Mouse (Mus musculus): ENCODE results near the gene Eif2b3. TPM values are rescaled to one million over a fixed set of nuclear protein-coding genes. Genes with fewer than 3 reads are reported as not detected.

Eif2b3 gene
- total RNA-seq, 2 experiments from 2014 or later, result 23.0 to 24.3 TPM

- no peak for DNase-seq
These were observed 75.6 kb downstream of the Eif2b3 start for GRCm38 (mm10) chr4:117094626-117095361.

GRCm38 (mm10) chr4:117095551-117096452, 76.6 kb downstream of the Eif2b3 start, which contains the start of gene Ptch2:
Ptch2 (plus strand) TSS chr4:117096075.
- DNase-seq, result peak; percentile 85

- no peak for DNase-seq
These were observed 77.5 kb downstream of the Eif2b3 start for GRCm38 (mm10) chr4:117096666-117097065.

GRCm38 (mm10) chr4:117097969-117098763, 79.0 kb downstream of the Eif2b3 start:
- DNase-seq, result no peak

- no peak for DNase-seq
These were observed 79.5 kb downstream of the Eif2b3 start for GRCm38 (mm10) chr4:117098764-117099036.

GRCm38 (mm10) chr4:117100036-117100435, 80.8 kb downstream of the Eif2b3 start:
- no peak for DNase-seq

- DNase-seq, result no peak
These were observed 82.0 kb downstream of the Eif2b3 start for GRCm38 (mm10) chr4:117101218-117101617.

GRCm38 (mm10) chr4:117104672-117105071, 85.5 kb downstream of the Eif2b3 start:
- DNase-seq, result no peak

- no peak for DNase-seq
These were observed 85.9 kb downstream of the Eif2b3 start for GRCm38 (mm10) chr4:117105127-117105526.

- no peak for DNase-seq
These were observed 88.8 kb downstream of the Eif2b3 start for GRCm38 (mm10) chr4:117107813-117108523.

- no peak for DNase-seq
These were observed 89.3 kb downstream of the Eif2b3 start for GRCm38 (mm10) chr4:117108524-117108849.

- DNase-seq, result no peak
These were observed 90.1 kb downstream of the Eif2b3 start for GRCm38 (mm10) chr4:117109330-117109729.

- no peak for DNase-seq
These were observed 91.0 kb downstream of the Eif2b3 start for GRCm38 (mm10) chr4:117110249-117110648.

GRCm38 (mm10) chr4:117110985-117111384, 91.8 kb downstream of the Eif2b3 start:
- no peak for DNase-seq

- no peak for DNase-seq
These were observed 94.0 kb downstream of the Eif2b3 start for GRCm38 (mm10) chr4:117113237-117113636.

- DNase-seq, result no peak
These were observed 96.4 kb downstream of the Eif2b3 start for GRCm38 (mm10) chr4:117115592-117115991.

GRCm38 (mm10) chr4:117117931-117118330, 98.7 kb downstream of the Eif2b3 start:
- DNase-seq, result no peak

- DNase-seq, result no peak
These were observed 100.4 kb downstream of the Eif2b3 start for GRCm38 (mm10) chr4:117119636-117120035.

- no peak for DNase-seq
These were observed 100.8 kb downstream of the Eif2b3 start for GRCm38 (mm10) chr4:117120052-117120444.

- peak; percentile 87 for DNase-seq
These were observed 101.5 kb downstream of the Eif2b3 start for GRCm38 (mm10) chr4:117120445-117121414.

- DNase-seq, result no peak
These were observed 103.0 kb downstream of the Eif2b3 start for GRCm38 (mm10) chr4:117122209-117122608.
